Mouse (Mus musculus) fat pad, adult 2 months (tissue): ENCODE results near the gene Apoh.

Experiments
- DNase-seq: peaks from one replicate; pipeline ENCODE4 v3.0.0-alpha.2; 2011; ENCODE audit warnings: low read depth, low spot score; ENCODE audit errors: extremely low read depth

The Apoh gene

DNA sequence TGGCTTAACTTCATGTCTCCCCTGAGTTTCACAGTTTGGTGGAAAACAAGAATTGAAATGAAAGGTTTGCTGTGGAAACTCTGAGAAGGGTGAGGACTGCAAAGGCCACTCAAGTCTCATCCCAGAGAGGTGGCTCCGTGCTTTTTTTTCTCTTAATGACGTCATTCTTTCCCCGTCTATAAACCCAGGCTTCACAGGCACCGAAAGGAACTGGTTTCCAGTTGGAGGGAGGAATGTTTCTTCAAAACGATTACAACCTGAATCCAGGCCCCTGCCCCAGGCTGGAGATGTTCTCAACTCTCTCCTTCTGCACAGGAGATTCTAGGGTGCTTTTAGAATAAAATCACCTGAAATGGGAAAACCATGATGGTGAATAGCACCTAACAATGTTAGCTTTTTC, 10.1 kb upstream of the Apoh start:
- DNase-seq, result no peak

DNA sequence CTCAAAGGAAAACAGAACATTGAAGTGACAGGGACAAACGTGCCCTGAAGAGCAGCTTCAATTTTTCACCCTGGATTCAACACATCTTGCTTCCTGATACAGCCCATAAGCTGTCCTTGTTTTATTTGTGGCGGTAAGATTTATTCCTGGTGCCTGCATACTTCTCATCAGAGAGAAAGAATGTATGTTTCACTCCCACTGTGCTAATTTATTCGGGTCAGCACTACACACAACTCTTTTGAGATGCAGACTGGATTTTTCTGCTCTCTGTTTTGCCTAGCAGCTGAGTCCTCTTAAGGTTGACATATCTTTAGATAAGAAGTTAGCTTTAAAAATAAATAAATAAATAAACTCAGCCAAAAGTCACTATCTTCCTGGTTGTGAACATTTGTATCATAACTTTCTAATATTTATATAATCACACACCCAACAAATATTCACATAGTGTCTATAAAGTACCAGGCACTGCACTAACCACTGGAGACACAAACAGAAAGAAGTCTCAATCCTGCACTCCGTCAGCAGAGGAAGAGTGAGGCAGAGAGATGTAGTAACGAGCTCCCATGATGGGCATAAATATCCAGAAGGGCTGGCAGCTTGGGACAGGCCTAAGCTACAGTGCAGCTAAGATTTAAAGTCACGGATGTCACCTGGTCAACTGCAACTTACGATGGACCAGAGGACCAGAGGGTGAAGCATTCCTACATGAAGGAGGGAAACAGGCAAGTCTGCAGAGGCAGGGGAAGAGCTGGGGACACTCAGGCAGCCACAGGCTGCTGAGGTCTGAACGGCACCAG, 9.4 kb upstream of the Apoh start:
- no peak for DNase-seq

DNA sequence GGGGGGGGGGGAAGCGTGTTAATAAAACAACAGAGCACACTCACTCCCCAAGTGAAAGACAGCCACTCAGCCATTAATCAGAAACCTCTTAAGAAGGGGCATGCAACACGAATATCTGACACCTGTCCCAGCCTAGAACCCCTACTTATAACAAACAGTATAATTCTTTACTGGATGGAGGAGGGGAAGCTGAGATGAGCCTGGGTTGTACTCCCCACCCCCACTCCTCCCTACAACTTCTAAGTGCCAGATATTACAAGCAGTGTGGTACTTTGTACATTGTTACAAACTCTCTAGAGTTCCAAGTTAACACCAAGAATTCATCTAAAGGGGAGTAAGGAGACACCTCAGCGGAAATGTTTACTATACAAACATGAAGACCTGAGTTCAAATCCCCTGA, 8.5 kb upstream of the Apoh start:
- no peak for DNase-seq

DNA sequence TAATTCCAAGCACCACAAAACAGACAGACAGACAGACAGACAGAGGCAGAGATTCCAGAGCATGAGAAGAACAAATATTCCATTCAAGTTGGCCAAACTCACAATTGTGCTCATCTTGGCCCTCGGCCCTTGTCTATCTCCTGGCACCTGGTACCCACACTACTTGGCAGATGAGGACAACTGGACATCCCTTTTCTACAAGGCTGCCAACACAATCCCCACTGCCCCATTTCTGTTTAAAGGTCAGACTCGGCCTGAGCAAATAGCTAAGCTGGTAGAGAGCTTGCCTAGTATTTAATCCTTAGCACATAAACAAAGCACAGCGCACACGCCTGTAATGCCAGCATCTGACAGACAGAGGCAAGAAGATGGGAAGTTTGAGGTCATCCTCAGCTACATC, 7.6 kb upstream of the Apoh start:
- DNase-seq, result no peak

- DNase-seq, result no peak
Observed at GRCm38 (mm10) chr11:108336445-108336844, 6.7 kb upstream of the Apoh start.

GRCm38 (mm10) chr11:108340293-108340692, 2.9 kb upstream of the Apoh start:
- no peak for DNase-seq

- DNase-seq, result no peak
Observed at GRCm38 (mm10) chr11:108341783-108342182, 1.4 kb upstream of the Apoh start.

GRCm38 (mm10) chr11:108343789-108344462, 772 bp downstream of the Apoh start, which contains the start of gene Prkca:
TSS of gene Prkca (minus strand) at chr11:108343928.
- no peak for DNase-seq

DNA sequence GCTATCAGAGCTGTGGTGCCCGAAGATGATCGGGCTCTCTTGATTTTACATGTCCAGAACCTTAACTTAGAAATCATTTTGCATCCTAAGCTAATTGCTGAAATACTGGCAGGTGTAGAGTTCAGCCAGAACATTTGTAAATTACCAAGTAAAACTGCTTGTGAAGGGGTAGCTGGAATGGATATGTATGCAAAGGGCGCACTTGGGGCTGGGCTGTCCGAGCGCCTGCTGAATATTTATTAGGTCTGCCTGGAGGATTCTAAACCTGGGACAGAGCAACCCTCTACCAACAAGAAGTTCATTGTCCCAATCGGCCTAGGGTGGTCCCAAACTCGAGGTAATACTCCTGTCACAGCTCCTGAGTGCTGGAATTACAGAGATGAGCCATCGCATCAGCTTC, 1.6 kb downstream of the Apoh start:
- DNase-seq, result no peak

- DNase-seq, result peak; percentile 63
Observed at GRCm38 (mm10) chr11:108345321-108345720, 2.2 kb downstream of the Apoh start.

DNA sequence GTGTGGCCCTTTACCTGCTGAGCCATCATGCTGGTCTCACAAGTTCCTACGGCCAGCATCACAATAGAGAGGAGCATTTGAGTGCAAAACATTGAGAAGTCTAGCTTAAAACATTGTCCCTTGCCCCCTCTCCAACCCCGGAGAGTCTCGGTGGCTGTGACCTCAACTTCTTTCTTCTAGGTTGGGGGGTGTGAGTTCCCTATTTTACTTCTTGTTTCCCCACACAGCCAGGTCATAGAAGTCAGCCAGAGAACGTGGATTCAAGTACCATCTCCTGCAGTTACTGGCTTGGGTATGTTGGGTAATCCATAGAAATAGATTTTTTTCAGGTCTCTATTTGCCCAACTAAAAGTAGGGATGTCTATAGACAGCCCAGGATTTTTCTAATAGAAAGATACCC, 7.6 kb downstream of the Apoh start:
- no peak for DNase-seq

DNA sequence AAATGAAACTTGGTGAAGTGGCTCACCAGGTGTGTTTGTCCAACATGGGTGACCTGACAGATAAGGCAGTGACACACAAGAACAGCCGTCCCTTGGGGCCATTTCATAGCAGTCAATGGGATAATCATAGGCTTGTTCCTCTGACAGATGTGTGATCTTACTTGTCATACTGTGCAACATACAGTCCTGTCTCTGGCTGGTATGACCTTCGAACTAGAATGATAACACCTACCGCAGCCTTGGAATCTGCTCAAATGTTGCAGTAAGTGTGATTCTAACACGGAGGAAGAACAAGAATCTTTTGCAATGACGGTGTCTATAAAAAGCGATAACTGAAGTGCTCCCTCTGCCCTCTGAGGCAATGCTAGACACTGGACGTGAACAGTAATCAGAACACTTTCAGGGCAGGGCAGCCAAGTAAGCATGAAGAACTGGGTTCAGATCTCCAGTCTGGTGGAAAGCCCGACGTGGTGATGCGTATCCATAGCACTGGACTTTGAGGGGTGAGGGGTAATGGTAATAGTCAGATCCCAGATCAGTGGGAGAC, 9.8 kb downstream of the Apoh start:
- DNase-seq, result no peak

- DNase-seq, result no peak
Observed at GRCm38 (mm10) chr11:108356020-108356419, 12.9 kb downstream of the Apoh start.

GRCm38 (mm10) chr11:108358911-108359310, 15.8 kb downstream of the Apoh start:
- DNase-seq, result no peak

DNA sequence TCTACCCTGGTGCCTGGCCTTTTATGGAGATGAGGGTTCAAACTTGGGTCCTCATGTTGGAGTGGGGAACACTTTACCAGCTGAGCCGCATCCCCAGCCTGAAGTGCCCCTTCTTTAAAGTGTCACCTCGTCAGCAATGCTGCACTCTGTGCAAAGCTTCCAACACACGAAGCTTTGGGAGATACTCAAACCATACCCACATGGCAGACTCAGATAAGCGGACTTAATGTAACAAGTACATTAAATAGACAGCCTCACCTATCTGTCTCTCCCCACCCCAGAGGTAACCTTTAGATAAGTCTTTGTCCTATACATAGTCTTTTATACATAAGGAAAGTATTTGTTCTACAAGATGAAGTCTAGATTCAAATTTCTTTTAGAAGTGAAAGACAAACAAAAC, 17.8 kb downstream of the Apoh start:
- DNase-seq, result no peak

GRCm38 (mm10) chr11:108362965-108363364, 19.8 kb downstream of the Apoh start:
- no peak for DNase-seq

- DNase-seq, result no peak
Observed at GRCm38 (mm10) chr11:108363991-108364390, 20.8 kb downstream of the Apoh start.

- peak; percentile 30 for DNase-seq
Observed at GRCm38 (mm10) chr11:108364945-108365589, 21.9 kb downstream of the Apoh start.

- no peak for DNase-seq
Observed at GRCm38 (mm10) chr11:108365600-108365999, 22.4 kb downstream of the Apoh start.

DNA sequence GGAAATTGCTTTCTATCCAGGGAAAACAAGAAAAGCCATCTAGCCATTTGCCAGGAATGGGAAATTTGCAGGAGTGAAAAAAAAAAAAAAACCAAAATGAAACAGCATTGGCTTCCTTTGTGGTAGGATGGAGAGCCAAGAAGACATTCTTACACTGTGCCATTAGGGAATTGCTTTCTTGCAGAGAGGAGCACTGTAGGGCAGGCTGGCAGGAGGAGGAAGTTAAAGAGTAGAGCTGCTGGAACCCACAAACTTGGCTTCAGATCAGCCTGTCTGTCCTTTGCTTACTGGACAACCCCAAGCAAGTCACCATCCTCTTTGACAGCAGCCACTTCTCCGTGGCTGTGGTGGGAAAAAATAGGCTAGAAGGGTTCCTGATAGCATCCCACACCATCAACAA, 23.9 kb downstream of the Apoh start:
- no peak for DNase-seq

DNA sequence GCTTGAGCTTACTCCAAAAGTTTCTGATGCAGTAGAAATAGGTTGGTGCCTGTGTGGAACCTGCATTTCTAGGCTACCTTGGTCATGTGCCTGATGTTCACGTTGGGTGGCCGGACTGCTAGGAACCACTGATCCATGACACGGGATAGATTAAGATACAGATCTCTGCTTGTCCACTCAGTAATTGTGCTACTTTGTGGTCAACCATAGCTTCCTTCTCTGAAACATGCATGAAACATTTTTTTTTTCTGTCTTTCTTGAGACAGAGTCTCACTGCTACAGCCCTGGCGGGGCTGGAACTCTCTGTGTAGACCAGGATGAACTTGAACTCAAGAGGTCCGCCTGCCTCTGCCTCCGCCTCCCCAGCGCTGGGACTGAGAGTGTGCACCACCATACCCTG, 33.7 kb downstream of the Apoh start:
- no peak for DNase-seq
